Mouse (Mus musculus) left cerebral cortex, adult 8-10 months (tissue): Measurements from ENCODE around the gene Slc52a3. TPM values are rescaled to one million over a fixed set of nuclear protein-coding genes. Genes with fewer than 3 reads are reported as not detected.

Source experiments
- DNase-seq, 2 experiments: peaks; one replicate each; pipeline ENCODE4 v3.0.0; 2022; ENCODE audit warnings: low spot score in 2 of 2
- total RNA-seq, 4 experiments: library from RNA; stranded (reverse); gene quantifications; 2 replicates each; pipeline ENCODE4 v1.2.4; 2022

The Slc52a3 gene
- total RNA-seq, result 1 to 10 TPM; 1.8 to 3.0 (median 2.2) TPM

- peak; percentile 46 to 81 for DNase-seq
These were observed at the start of gene Slc52a3 for GRCm38 (mm10) chr2:151996229-151997189. TSS of gene Slc52a3 (plus strand) at chr2:151996511.

- DNase-seq, result no peak
These were observed 48.7 kb upstream of the Slc52a3 start for GRCm38 (mm10) chr2:151947617-151948016.

GRCm38 (mm10) chr2:151948311-151948710, 48.0 kb upstream of the Slc52a3 start:
- no peak for DNase-seq

GRCm38 (mm10) chr2:151949082-151949774, 47.1 kb upstream of the Slc52a3 start:
- DNase-seq, result no peak

- no peak for DNase-seq
These were observed 42.6 kb upstream of the Slc52a3 start for GRCm38 (mm10) chr2:151953665-151954064.

- DNase-seq, result no peak
These were observed 39.7 kb upstream of the Slc52a3 start for GRCm38 (mm10) chr2:151956500-151957137.

GRCm38 (mm10) chr2:151959274-151959673, 37.0 kb upstream of the Slc52a3 start:
- DNase-seq, result no peak

GRCm38 (mm10) chr2:151961284-151962196, 34.8 kb upstream of the Slc52a3 start:
- DNase-seq, result no peak

- DNase-seq, result peak in 1 of 2 experiments; percentile 90
These were observed 33.8 kb upstream of the Slc52a3 start for GRCm38 (mm10) chr2:151962474-151962873.

- no peak for DNase-seq
These were observed 33.0 kb upstream of the Slc52a3 start for GRCm38 (mm10) chr2:151963319-151963718.

GRCm38 (mm10) chr2:151964052-151964451, 32.3 kb upstream of the Slc52a3 start:
- no peak for DNase-seq

GRCm38 (mm10) chr2:151967176-151967750, 29.0 kb upstream of the Slc52a3 start:
- DNase-seq, result no peak

- DNase-seq, result no peak
These were observed 28.5 kb upstream of the Slc52a3 start for GRCm38 (mm10) chr2:151967792-151968191.

- DNase-seq, result no peak
These were observed 27.9 kb upstream of the Slc52a3 start for GRCm38 (mm10) chr2:151968451-151968850.

- DNase-seq, result no peak
These were observed 27.3 kb upstream of the Slc52a3 start for GRCm38 (mm10) chr2:151968986-151969385.

GRCm38 (mm10) chr2:151969396-151969795, 26.9 kb upstream of the Slc52a3 start:
- DNase-seq, result no peak

GRCm38 (mm10) chr2:151970191-151971172, 25.8 kb upstream of the Slc52a3 start:
- peak; percentile 64 to 67 for DNase-seq

GRCm38 (mm10) chr2:151971748-151972147, 24.6 kb upstream of the Slc52a3 start:
- DNase-seq, result no peak
